Mouse (Mus musculus) E14TG2a.4 (cell line): ENCODE results near the gene Dvl1.

ENCODE experiments used
- CTCF ChIP-seq: conservative IDR thresholded peaks from 2 replicates; pipeline ENCODE4 v1.5.1; 2014; ENCODE audit warnings: low read length
- NANOG ChIP-seq: IDR thresholded peaks from 2 replicates; pipeline ENCODE4 v1.6.1; 2014; ENCODE audit warnings: borderline replicate concordance, low read length, mixed read lengths
- POU5F1 ChIP-seq: IDR thresholded peaks from 2 replicates; pipeline ENCODE4 v1.6.1; 2014; ENCODE audit warnings: low read length, borderline replicate concordance

GRCm38 (mm10) chr4:155903246-155903645 is 56.0 kb downstream of the Dvl1 start:
- TF ChIP-seq CTCF (no peak), POU5F1 (no peak), NANOG (no peak)
